Mouse (Mus musculus): ENCODE measurements around the gene Lrp4. TPM values are rescaled to one million over a fixed set of nuclear protein-coding genes. Genes with fewer than 3 reads are reported as not detected.

Lrp4 gene
- polyA plus RNA-seq, 1 experiment from 2014 or later = 8.0 TPM

- H3K4me1 ChIP-seq (ENCODE audit: control insufficient read depth, insufficient read depth, low read length) = no peaks in the 10 kb centered on the region
- no peaks in the 10 kb centered on the region for H3K9me3 ChIP-seq (ENCODE audit: control insufficient read depth, low read length)
- peak overlapping the region; percentile 99 for H3K4me3 ChIP-seq (ENCODE audit: low read length)
- H3K27ac ChIP-seq (ENCODE audit: low read depth, low read length) = peak overlapping the region; percentile 80
- 0% methylated on average over 15 of the region's 15 CpGs for WGBS
- H3K4me2 ChIP-seq (replicated peaks; ENCODE audit: low read depth, low read length) = peak overlapping the region; percentile 66
- H3K36me3 ChIP-seq (ENCODE audit: control insufficient read depth, insufficient read depth, low read length) = peaks cover 7% of the 10 kb centered on the region; the same call in 1 of the 2 replicates
- no peaks in the 10 kb centered on the region for H3K27me3 ChIP-seq (ENCODE audit: control insufficient read depth, insufficient read depth, low read length)
- peak; percentile 77 for ATAC-seq (ENCODE audit: low FRiP score, low TSS enrichment)
- H3K9ac ChIP-seq (ENCODE audit: low read depth, low read length) = peak overlapping the region; percentile 96
Observed at GRCm38 (mm10) chr2:91527147-91527486, 69.8 kb downstream of the Lrp4 start.

- peaks cover 6% of the 10 kb centered on the region for H3K4me1 ChIP-seq (ENCODE audit: control insufficient read depth, insufficient read depth, low read length)
- no peaks in the 10 kb centered on the region for H3K27me3 ChIP-seq (ENCODE audit: control insufficient read depth, insufficient read depth, low read length)
- peak overlapping the region; percentile 5; the same call in 1 of the 2 replicates for H3K9ac ChIP-seq (ENCODE audit: low read depth, low read length)
- H3K27ac ChIP-seq (ENCODE audit: low read depth, low read length) = no peak overlapping the region
- no peaks in the 10 kb centered on the region; the same call in 1 of the 2 replicates for H3K36me3 ChIP-seq (ENCODE audit: control insufficient read depth, insufficient read depth, low read length)
- no peaks in the 10 kb centered on the region for H3K9me3 ChIP-seq (ENCODE audit: control insufficient read depth, low read length)
- peak overlapping the region; percentile 51 for H3K4me2 ChIP-seq (replicated peaks; ENCODE audit: low read depth, low read length)
- H3K4me3 ChIP-seq (ENCODE audit: low read length) = peak overlapping the region; percentile 30
- ATAC-seq (ENCODE audit: low FRiP score, low TSS enrichment) = peak; percentile 96
- WGBS = 4% methylated on average over 17 of the region's 17 CpGs
Observed at GRCm38 (mm10) chr2:91537588-91538205, 80.4 kb downstream of the Lrp4 start.

Other genes with a start within 250 kb of the Lrp4 start
- gene Ddb2, start 220.5 kb upstream of the Lrp4 start, polyA plus RNA-seq (2014; fragmentation: Nextera tagmentation; extraction: Ambion mirVana) = 14.8 and 15.0 TPM in 2 replicates
- 24.3 and 32.8 TPM in 2 replicates for gene Pacsin3, start 201.6 kb upstream of the Lrp4 start, polyA plus RNA-seq (2014; fragmentation: Nextera tagmentation; extraction: Ambion mirVana)
- gene Arfgap2, start 192.5 kb upstream of the Lrp4 start, polyA plus RNA-seq (2014; fragmentation: Nextera tagmentation; extraction: Ambion mirVana) = 58.6 and 81.6 TPM in 2 replicates
- gene 1110051M20Rik, start 12.8 kb upstream of the Lrp4 start, polyA plus RNA-seq (2014; fragmentation: Nextera tagmentation; extraction: Ambion mirVana) = 65.9 and 73.3 TPM in 2 replicates
- gene Ckap5, start 69.3 kb downstream of the Lrp4 start, polyA plus RNA-seq (2014; fragmentation: Nextera tagmentation; extraction: Ambion mirVana) = 55.3 and 116 TPM in 2 replicates
- gene F2, start 178.9 kb downstream of the Lrp4 start, polyA plus RNA-seq (2014; fragmentation: Nextera tagmentation; extraction: Ambion mirVana) = 0.13 TPM in 1 of 2 replicates, not detected in the other
- 7.4 and 12.5 TPM in 2 replicates for gene Zfp408, start 192.3 kb downstream of the Lrp4 start, polyA plus RNA-seq (2014; fragmentation: Nextera tagmentation; extraction: Ambion mirVana)
- 86.9 and 119 TPM in 2 replicates for gene Arhgap1, start 192.3 kb downstream of the Lrp4 start, polyA plus RNA-seq (2014; fragmentation: Nextera tagmentation; extraction: Ambion mirVana)